Comparison of ENCODE assay signal across 9 mouse cellular contexts in genomic region chr4:143112985-143113384, GRCm38 (mm10).
DNase-seq lines count a peak whose midpoint lies in the region; ATAC-seq and TF ChIP-seq lines count a peak whose summit lies in the region.
"Had no signal": no experiment of that assay in that cellular context is flagged by ENCODE, and none has a peak within 500 bp of the region (broad histone marks: within the 10 kb centered on the region; RNA-seq: fewer than 3 reads in every experiment).

No protein-coding gene starts in this region.

- H3K27me3 ChIP-seq in heart, embryonic 11.5 days (ENCODE audit: control insufficient read depth, insufficient read depth, low read length): peaks cover 3% of the 10 kb centered on the region; the same call in 1 of the 2 replicates
- no peaks in the 10 kb centered on the region for H3K27me3 ChIP-seq in embryonic facial prominence, embryonic 14.5 days (replicated peaks; ENCODE audit: control insufficient read depth, insufficient read depth, low read length)
- H3K27me3 ChIP-seq: limb, embryonic 12.5 days had no signal

- H3K9ac ChIP-seq in heart, embryonic 11.5 days (ENCODE audit: low read depth, low read length): no peak overlapping the region
- H3K9ac ChIP-seq in embryonic facial prominence, embryonic 14.5 days (ENCODE audit: low read depth, low read length): no peak overlapping the region
- H3K9ac ChIP-seq: limb, embryonic 12.5 days had no signal

- no peak overlapping the region for H3K4me3 ChIP-seq in heart, embryonic 11.5 days (ENCODE audit: low read depth, low read length)
- no peak overlapping the region for H3K4me3 ChIP-seq in bone marrow macrophage, adult 2 months (ENCODE audit: insufficient read depth, low read length)
- H3K4me3 ChIP-seq in embryonic facial prominence, embryonic 14.5 days (ENCODE audit: low read depth, low read length): no peak overlapping the region
- H3K4me3 ChIP-seq: limb, embryonic 12.5 days had no signal

- 36% methylated on average over 6 of the region's 6 CpGs for WGBS in heart, embryonic 11.5 days (ENCODE audit: insufficient replicate concordance)
- 27% methylated on average over 6 of the region's 6 CpGs for WGBS in embryonic facial prominence, embryonic 14.5 days

- H3K9me3 ChIP-seq in heart, embryonic 11.5 days (replicated peaks; ENCODE audit: control insufficient read depth, low read length): no peaks in the 10 kb centered on the region
- H3K9me3 ChIP-seq in embryonic facial prominence, embryonic 14.5 days (ENCODE audit: control insufficient read depth, low read length): no peaks in the 10 kb centered on the region
- H3K9me3 ChIP-seq: limb, embryonic 12.5 days had no signal

- no peaks in the 10 kb centered on the region for H3K4me1 ChIP-seq in heart, embryonic 11.5 days (ENCODE audit: control insufficient read depth, insufficient read depth, low read length)
- H3K4me1 ChIP-seq in bone marrow macrophage, adult 2 months (ENCODE audit: control insufficient read depth, insufficient read depth, low read length): peaks cover 24% of the 10 kb centered on the region
- H3K4me1 ChIP-seq in embryonic facial prominence, embryonic 14.5 days (ENCODE audit: control insufficient read depth, insufficient read depth, low read length): no peaks in the 10 kb centered on the region

- peak; percentile 97 for DNase-seq in heart, adult 11 months
- peak; percentile 76 for DNase-seq in CD4-positive, CD25-positive, alpha-beta regulatory T cell, adult 2 months (ENCODE audit: low read depth, low spot score)
- DNase-seq in embryonic facial prominence, embryonic 14.5 days (ENCODE audit: low spot score): peak; percentile 24
- DNase-seq in kidney, postnatal 10 days: peak; percentile 81
- peak; percentile 29 to 58 for DNase-seq in spleen, postnatal 14 days (ENCODE audit: low spot score in 2 of 2)

- peak; percentile 50 for TF ChIP-seq CTCF in bone marrow macrophage, adult 2 months (IDR thresholded peaks at IDR 0.05; ENCODE audit: low read depth, low read length)

- no peak overlapping the region for H3K4me2 ChIP-seq in heart, embryonic 11.5 days
- H3K4me2 ChIP-seq in embryonic facial prominence, embryonic 14.5 days (ENCODE audit: low read depth, low read length): no peak overlapping the region
- H3K4me2 ChIP-seq: limb, embryonic 12.5 days had no signal

- no peak for ATAC-seq in heart, embryonic 11.5 days (replicated peaks; ENCODE audit: insufficient number of reproducible peaks, low FRiP score, low TSS enrichment)
- no peak; the same call in 1 of the 2 replicates for ATAC-seq in embryonic facial prominence, embryonic 14.5 days (ENCODE audit: low read depth)
- ATAC-seq in megakaryocyte, adult 5-6 weeks (ENCODE audit: poor library complexity, severe bottlenecking): peak; percentile 71

- peaks cover 10% of the 10 kb centered on the region; the same call in 1 of the 2 replicates for H3K36me3 ChIP-seq in heart, embryonic 11.5 days (ENCODE audit: control insufficient read depth, insufficient read depth, low read length)
- H3K36me3 ChIP-seq in embryonic facial prominence, embryonic 14.5 days (ENCODE audit: control insufficient read depth, insufficient read depth, low read length): peaks cover 39% of the 10 kb centered on the region

- H3K27ac ChIP-seq in heart, embryonic 11.5 days (ENCODE audit: low read depth, low read length): no peak overlapping the region
- H3K27ac ChIP-seq in bone marrow macrophage, adult 2 months (ENCODE audit: insufficient read depth, low read depth, low read length): no peak overlapping the region
- no peak overlapping the region for H3K27ac ChIP-seq in embryonic facial prominence, embryonic 14.5 days (replicated peaks; ENCODE audit: low read depth, low read length)
- H3K27ac ChIP-seq: limb, embryonic 12.5 days had no signal

- TF ChIP-seq POLR2A in bone marrow macrophage, adult 2 months (IDR thresholded peaks at IDR 0.05; ENCODE audit: borderline replicate concordance, low read depth, low read length): no peak

Comparison
In these comparisons a context has a peak if more than half of its experiments do, and no peak if none do; other contexts are left out.
1. DNase-seq: peak in every context shown above with its lines; median percentile 97 in heart, adult 11 months; 81 in kidney, postnatal 10 days; 76 in CD4-positive, CD25-positive, alpha-beta regulatory T cell, adult 2 months; 44 in spleen, postnatal 14 days; 24 in embryonic facial prominence, embryonic 14.5 days.